Mouse (Mus musculus) 3T3-L1 (cell line): ENCODE measurements at regions not wholly inside any gene's neighbourhood (a gene's known extent, or its start where the extent isn't known, plus 50 kb on each side); places are given as distances from the start of the nearest gene placed in this dataset.

Experiments used
- DNase-seq: peaks from one replicate; pipeline ENCODE4 v3.0.0-alpha.2; 2015; ENCODE audit warnings: low read depth, low spot score

GRCm38 (mm10) chr2:79547284-79547683 lies 87.9 kb upstream of the Itprid2 start:
- peak; percentile 51 for DNase-seq

GRCm38 (mm10) chr2:79548039-79548600 lies 87.0 kb upstream of the Itprid2 start:
- DNase-seq, result peak; percentile 63

- no peak for DNase-seq
These were observed 85.4 kb upstream of the Itprid2 start for GRCm38 (mm10) chr2:79549781-79550180.

GRCm38 (mm10) chr2:79550432-79550831 lies 84.7 kb upstream of the Itprid2 start:
- no peak for DNase-seq

- DNase-seq, result no peak
These were observed 82.7 kb upstream of the Itprid2 start for GRCm38 (mm10) chr2:79552481-79552880.

GRCm38 (mm10) chr2:79555395-79555794 lies 79.8 kb upstream of the Itprid2 start:
- DNase-seq, result peak; percentile 55

- peak; percentile 54 for DNase-seq
These were observed 77.8 kb upstream of the Itprid2 start for GRCm38 (mm10) chr2:79557361-79557760.

- peak; percentile 88 for DNase-seq
These were observed 68.7 kb upstream of the Itprid2 start for GRCm38 (mm10) chr2:79566280-79566933.

- no peak for DNase-seq
These were observed 67.7 kb upstream of the Itprid2 start for GRCm38 (mm10) chr2:79567413-79567934.

- DNase-seq, result peak; percentile 28
These were observed 65.5 kb upstream of the Itprid2 start for GRCm38 (mm10) chr2:79569663-79570062.

GRCm38 (mm10) chr2:79571910-79572309 lies 63.2 kb upstream of the Itprid2 start:
- DNase-seq, result no peak

- no peak for DNase-seq
These were observed 60.1 kb upstream of the Itprid2 start for GRCm38 (mm10) chr2:79575074-79575473.

GRCm38 (mm10) chr2:79585022-79585774 lies 50.0 kb upstream of the Itprid2 start:
- no peak for DNase-seq
